Mouse (Mus musculus) ES-E14 (cell line): ENCODE results near the gene Btrc. TPM values are rescaled to one million over a fixed set of nuclear protein-coding genes. Genes with fewer than 3 reads are reported as not detected.

ENCODE experiments used
- DNase-seq: peaks from one replicate; pipeline ENCODE4 v3.0.0-alpha.2; 2013; ENCODE audit warnings: low read depth, low spot score
- H3K27ac ChIP-seq: 2 replicates; pipeline ENCODE4 v1.5.1; 2012; ENCODE audit warnings: low read depth, mild to moderate bottlenecking, low read length, moderate library complexity, mixed read lengths; ENCODE audit not compliant: poor library complexity, insufficient read depth, severe bottlenecking
- H3K36me3 ChIP-seq: 2 replicates; pipeline ENCODE4 v1.6.1; 2012; ENCODE audit warnings: mild to moderate bottlenecking, low read length, moderate library complexity, mixed read lengths; ENCODE audit not compliant: control insufficient read depth, poor library complexity, insufficient read depth, severe bottlenecking
- H3K4me1 ChIP-seq, 2 experiments: fragments of 150-350 bp in 1 of 2; sonication (generic) in 1 of 2; 2 replicates each; pipeline ENCODE4 v1.6.1; 2012; ENCODE audit warnings: low read length in 2 of 2, mild to moderate bottlenecking in 1 of 2, mixed read lengths in 1 of 2; ENCODE audit not compliant: control insufficient read depth in 2 of 2, insufficient read depth in 2 of 2, poor library complexity in 1 of 2
- H3K4me3 ChIP-seq, 2 experiments: fragments of 150-350 bp in 1 of 2; sonication (generic) in 1 of 2; 2 replicates each; pipeline ENCODE4 v1.5.1; 2012; ENCODE audit warnings: low read length in 2 of 2, low read depth in 1 of 2, mild to moderate bottlenecking in 1 of 2, mixed read lengths in 1 of 2; ENCODE audit not compliant: insufficient read depth in 1 of 2, poor library complexity in 1 of 2, severe bottlenecking in 1 of 2
- H3K9ac ChIP-seq: 2 replicates; pipeline ENCODE4 v1.6.1; 2012; ENCODE audit warnings: low read depth, mild to moderate bottlenecking, low read length, mixed read lengths; ENCODE audit not compliant: poor library complexity, insufficient read depth, severe bottlenecking
- H3K9me3 ChIP-seq: fragments of 150-350 bp; sonication (generic); 2 replicates; pipeline ENCODE4 v1.6.1; 2012; ENCODE audit warnings: low read depth, mild to moderate bottlenecking, low read length; ENCODE audit not compliant: control insufficient read depth, insufficient read depth
- CHD2 ChIP-seq: IDR thresholded peaks from 2 replicates; pipeline ENCODE4 v1.6.1; 2014; ENCODE audit warnings: mild to moderate bottlenecking, low read depth, low read length, inconsistent platforms
- HCFC1 ChIP-seq: IDR thresholded peaks from 2 replicates; pipeline ENCODE4 v1.6.1; 2012; ENCODE audit warnings: low read length, inconsistent platforms, borderline replicate concordance; ENCODE audit not compliant: insufficient read depth
- MAFK ChIP-seq: IDR thresholded peaks from 2 replicates; pipeline ENCODE4 v1.6.1; 2014; ENCODE audit warnings: mild to moderate bottlenecking, low read depth, low read length, inconsistent platforms; ENCODE audit not compliant: insufficient read depth
- ZC3H11A ChIP-seq: IDR thresholded peaks from 2 replicates; pipeline ENCODE4 v1.6.1; 2012; ENCODE audit warnings: low read depth, mild to moderate bottlenecking, inconsistent platforms, low read length, borderline replicate concordance
- ZNF384 ChIP-seq: IDR thresholded peaks from 2 replicates; pipeline ENCODE4 v1.6.1; 2012; ENCODE audit warnings: low read depth, low read length, inconsistent platforms
- in situ Hi-C, 2 experiments: fragments of 600-800 bp; cut with MboI; formaldehyde crosslinking; loops; one replicate each; pipeline ENCODE4 v1.15.1; 2025; ENCODE audit warnings: low sequenced_read_pairs in 2 of 2, inconsistent platforms in 1 of 2; ENCODE audit not compliant: unreplicated experiment in 2 of 2
- total RNA-seq: library from RNA; depleted of rRNA; stranded (reverse); fragments of 300-350 nt; gene quantifications from 2 replicates; pipeline ENCODE4 v1.2.3, GENCODE M21; 2012

Btrc gene
- total RNA-seq, 1 experiment, result 17.4 TPM

- no peaks in the 10 kb centered on the region for H3K36me3 ChIP-seq
- H3K9ac ChIP-seq, result no peak overlapping the region
- in situ Hi-C loops, result no loop called here
- H3K27ac ChIP-seq, result no peak overlapping the region
- H3K4me1 ChIP-seq, result 0 out of 4 replicates have a peak, but pooled peaks cover 0 to 2% of the 10 kb centered on the region in 2 experiments
- H3K4me3 ChIP-seq, result no peak overlapping the region
- TF ChIP-seq ZC3H11A (no peak), HCFC1 (no peak), CHD2 (no peak)
- no peak for DNase-seq
- H3K9me3 ChIP-seq, result no peaks in the 10 kb centered on the region
Measured at GRCm38 (mm10) chr19:45480490-45480889, 117.0 kb downstream of the Btrc start.

- no peak overlapping the region for H3K27ac ChIP-seq
- no peaks in the 10 kb centered on the region for H3K36me3 ChIP-seq
- no peak overlapping the region for H3K9ac ChIP-seq
- H3K4me1 ChIP-seq, result 0 out of 4 replicates have a peak, but pooled peaks cover 0 to 2% of the 10 kb centered on the region in 2 experiments
- no peak for DNase-seq
- TF ChIP-seq HCFC1 (no peak), ZNF384 (no peak), CHD2 (no peak), ZC3H11A (no peak), MAFK (no peak)
- H3K4me3 ChIP-seq, result no peak overlapping the region
- H3K9me3 ChIP-seq, result no peaks in the 10 kb centered on the region
- in situ Hi-C loops, result no loop called here
Measured at GRCm38 (mm10) chr19:45480951-45481350, 117.4 kb downstream of the Btrc start.

- Histone ChIP-seq H3K36me3 (no peaks in the 10 kb centered on the region), H3K4me3 (no peak overlapping the region), H3K9ac (no peak overlapping the region), H3K9me3 (no peaks in the 10 kb centered on the region), H3K27ac (no peak overlapping the region), H3K4me1 (no peaks in the 10 kb centered on the region)
- in situ Hi-C loops, result no loop called here
- no peak for DNase-seq
- no peak for TF ChIP-seq ZC3H11A
- no peak for TF ChIP-seq ZNF384
- no peak for TF ChIP-seq HCFC1
- no peak for TF ChIP-seq CHD2
- no peak for TF ChIP-seq MAFK
Measured at GRCm38 (mm10) chr19:45483470-45483869, 119.9 kb downstream of the Btrc start.

GRCm38 (mm10) chr19:45486206-45486991, 122.9 kb downstream of the Btrc start:
- no peak for DNase-seq
- no peak for TF ChIP-seq ZC3H11A
- no peak for TF ChIP-seq CHD2
- no peak for TF ChIP-seq ZNF384
- no peak for TF ChIP-seq HCFC1
- TF ChIP-seq MAFK, result no peak
- no peaks in the 10 kb centered on the region for H3K4me1 ChIP-seq
- no peak overlapping the region for H3K27ac ChIP-seq
- in situ Hi-C loops, result no loop called here
- no peak overlapping the region for H3K4me3 ChIP-seq
- H3K36me3 ChIP-seq, result no peaks in the 10 kb centered on the region
- no peaks in the 10 kb centered on the region for H3K9me3 ChIP-seq
- H3K9ac ChIP-seq, result no peak overlapping the region

- H3K4me1 ChIP-seq, result no peaks in the 10 kb centered on the region
- H3K4me3 ChIP-seq, result no peak overlapping the region
- H3K36me3 ChIP-seq, result no peaks in the 10 kb centered on the region
- no peaks in the 10 kb centered on the region for H3K9me3 ChIP-seq
- no peak overlapping the region for H3K27ac ChIP-seq
- no peak for TF ChIP-seq MAFK
- no peak for TF ChIP-seq CHD2
- no peak for TF ChIP-seq HCFC1
- no peak for TF ChIP-seq ZNF384
- TF ChIP-seq ZC3H11A, result no peak
- in situ Hi-C loops, result no loop called here
- DNase-seq, result no peak
- H3K9ac ChIP-seq, result no peak overlapping the region
Measured at GRCm38 (mm10) chr19:45486992-45487387, 123.5 kb downstream of the Btrc start.
